Mouse (Mus musculus): ENCODE measurements around the gene Ankrd13d.

Gene Ankrd13d

DNA sequence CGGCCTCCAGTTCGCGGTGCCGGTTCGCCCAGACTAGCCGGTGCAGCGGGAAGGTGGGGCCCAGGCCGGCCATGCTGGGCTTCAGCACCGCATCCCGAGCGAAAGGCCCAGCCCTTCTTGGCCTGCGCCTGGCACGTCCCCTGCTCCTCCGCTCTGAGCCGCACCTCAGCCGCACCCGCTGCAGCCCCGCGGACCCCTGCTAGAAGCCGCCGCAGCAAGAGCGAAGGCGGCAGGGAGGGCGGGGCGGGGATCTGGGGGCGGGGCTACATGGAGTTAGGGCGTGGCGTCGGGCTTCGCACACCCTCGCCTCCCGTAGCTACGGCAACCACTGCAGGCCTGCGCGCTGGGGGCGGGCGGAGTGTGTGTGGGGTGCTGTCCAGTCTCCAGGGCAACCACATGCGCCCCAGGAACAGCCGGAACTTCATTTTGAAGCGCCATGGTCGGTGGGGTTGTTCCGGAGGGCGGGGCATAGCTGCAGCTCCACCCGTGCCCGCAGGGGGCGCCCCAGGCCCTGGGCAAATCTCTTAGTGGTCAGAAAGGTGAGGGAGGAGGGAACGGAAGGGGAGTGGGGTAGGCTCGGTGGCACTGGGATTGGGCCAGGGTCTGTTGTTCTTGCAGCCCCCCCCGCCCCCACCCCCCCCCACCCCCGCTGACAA, at the start of gene Ankrd13d:
Gene Ankrd13d, minus strand, starts transcription at position 240 of the 656 bp plus-strand sequence.
- peak; percentile 63 for DNase-seq (ENCODE audit: low read depth)

- peak; percentile 51 for DNase-seq (ENCODE audit: low read depth)
Measured at GRCm38 (mm10) chr19:4332653-4333052, 49.7 kb upstream of the Ankrd13d start.

DNA sequence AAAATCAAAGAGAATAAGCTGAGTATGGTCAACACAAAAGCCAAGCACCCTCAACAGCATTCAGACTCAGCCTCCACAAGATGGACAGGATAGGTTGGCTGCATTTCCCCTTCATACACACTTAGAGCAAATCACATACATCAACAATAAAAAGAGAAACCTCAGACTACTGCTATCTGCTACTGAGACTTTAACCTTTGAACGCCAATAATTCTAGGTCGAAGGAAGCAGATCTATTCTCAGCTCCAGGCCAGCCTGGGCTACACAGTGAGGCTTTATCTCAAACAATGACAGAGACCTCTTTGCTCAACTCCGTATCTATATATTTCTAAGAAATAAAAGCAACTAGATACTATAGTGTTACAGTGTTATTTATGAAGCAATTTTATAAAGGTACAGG, 48.3 kb upstream of the Ankrd13d start:
- no peak for DNase-seq (ENCODE audit: low read depth)

GRCm38 (mm10) chr19:4330603-4331002, 47.7 kb upstream of the Ankrd13d start:
- no peak for DNase-seq (ENCODE audit: low read depth)

DNA sequence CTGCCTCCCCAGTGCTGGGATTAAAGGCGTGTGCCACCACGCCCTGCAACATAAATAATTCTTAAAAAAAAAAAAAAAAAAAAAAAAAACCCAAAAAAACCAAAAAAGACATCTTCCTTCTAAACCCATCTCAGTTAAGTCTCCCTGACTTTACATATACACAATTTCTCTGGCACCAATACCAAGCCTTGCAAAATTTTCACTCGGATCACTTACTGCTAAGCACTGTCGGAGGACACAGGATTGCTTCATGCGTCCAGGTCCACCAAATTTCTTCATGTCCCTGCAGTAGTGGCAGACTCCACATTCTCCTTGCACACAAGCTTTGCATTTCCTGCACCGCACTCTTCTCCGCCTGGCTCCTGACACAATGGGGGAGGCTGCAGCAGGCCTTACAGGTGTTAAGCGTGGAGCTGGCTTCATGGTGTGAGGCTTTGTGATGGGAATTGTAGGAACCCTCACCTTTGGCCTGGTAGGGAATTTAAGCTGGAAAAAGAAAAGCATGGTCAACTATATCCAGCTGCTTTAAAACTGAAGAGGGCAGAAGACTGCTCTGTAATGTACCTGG, 45.9 kb upstream of the Ankrd13d start:
- no peak for DNase-seq (ENCODE audit: low read depth)

GRCm38 (mm10) chr19:4326881-4327280, 43.9 kb upstream of the Ankrd13d start:
- no peak for DNase-seq (ENCODE audit: low read depth)

GRCm38 (mm10) chr19:4326106-4326505, 43.2 kb upstream of the Ankrd13d start:
- DNase-seq (ENCODE audit: low read depth): no peak

DNA sequence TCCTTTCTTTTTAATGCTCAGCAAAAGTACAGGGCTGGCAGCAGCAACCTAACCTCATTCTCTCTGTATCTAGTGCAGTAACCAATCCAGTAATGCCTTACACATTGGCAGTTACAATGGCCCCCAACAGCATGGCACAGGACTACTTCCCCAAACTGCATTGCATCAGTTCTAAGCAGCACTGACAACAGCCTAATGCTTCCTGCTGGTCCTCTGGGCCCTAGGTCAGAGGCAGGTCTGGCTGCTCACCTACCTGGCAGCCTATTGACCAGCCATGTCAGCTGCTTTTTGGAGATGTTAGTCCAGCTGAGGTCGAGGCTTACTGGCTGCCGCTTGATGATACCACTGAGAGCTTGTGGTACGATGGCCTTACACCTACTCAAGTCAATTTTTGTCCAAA, 39.2 kb upstream of the Ankrd13d start:
- no peak for DNase-seq (ENCODE audit: low read depth)

DNA sequence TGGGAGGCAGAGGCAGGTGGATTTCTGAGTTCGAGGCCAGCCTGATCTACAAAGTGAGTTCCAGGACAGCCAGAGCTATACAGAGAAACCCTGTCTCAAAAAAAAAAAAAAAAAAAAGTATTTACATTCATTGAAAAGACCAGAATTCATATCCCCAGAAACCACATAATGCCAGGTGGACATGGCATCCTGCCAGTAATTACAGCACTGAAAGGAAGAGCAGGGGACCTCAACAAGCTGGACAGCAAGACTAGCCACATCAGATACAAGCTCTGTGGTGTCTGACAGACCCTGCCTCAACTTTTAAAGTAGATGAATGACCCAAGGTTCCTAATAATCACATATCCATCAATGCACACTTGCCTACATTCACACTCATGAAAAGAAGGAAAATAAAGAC, 38.7 kb upstream of the Ankrd13d start:
- DNase-seq (ENCODE audit: low read depth): no peak

- no peak for DNase-seq (ENCODE audit: low read depth)
Measured at GRCm38 (mm10) chr19:4319272-4319671, 36.3 kb upstream of the Ankrd13d start.

DNA sequence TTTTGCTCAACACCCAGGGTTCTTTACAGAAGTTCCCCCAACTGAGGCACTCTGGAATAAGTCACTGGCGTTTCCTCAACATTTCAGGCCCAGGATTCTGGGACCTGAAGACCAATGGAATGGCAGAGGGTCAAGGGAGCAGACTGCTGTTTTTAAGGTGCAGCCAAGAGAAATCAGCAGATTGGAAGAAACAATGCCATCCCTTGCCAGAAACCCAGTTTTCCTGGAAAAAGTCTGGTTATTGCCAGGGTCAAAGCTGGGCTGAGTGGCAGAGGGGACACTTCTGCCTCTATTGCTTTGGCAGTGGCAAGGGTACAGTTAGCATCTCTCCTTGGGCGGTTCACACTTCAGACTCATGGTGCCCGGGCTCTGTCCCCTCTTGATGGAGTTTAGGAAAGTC, 34.2 kb upstream of the Ankrd13d start:
- DNase-seq (ENCODE audit: low read depth): no peak

DNA sequence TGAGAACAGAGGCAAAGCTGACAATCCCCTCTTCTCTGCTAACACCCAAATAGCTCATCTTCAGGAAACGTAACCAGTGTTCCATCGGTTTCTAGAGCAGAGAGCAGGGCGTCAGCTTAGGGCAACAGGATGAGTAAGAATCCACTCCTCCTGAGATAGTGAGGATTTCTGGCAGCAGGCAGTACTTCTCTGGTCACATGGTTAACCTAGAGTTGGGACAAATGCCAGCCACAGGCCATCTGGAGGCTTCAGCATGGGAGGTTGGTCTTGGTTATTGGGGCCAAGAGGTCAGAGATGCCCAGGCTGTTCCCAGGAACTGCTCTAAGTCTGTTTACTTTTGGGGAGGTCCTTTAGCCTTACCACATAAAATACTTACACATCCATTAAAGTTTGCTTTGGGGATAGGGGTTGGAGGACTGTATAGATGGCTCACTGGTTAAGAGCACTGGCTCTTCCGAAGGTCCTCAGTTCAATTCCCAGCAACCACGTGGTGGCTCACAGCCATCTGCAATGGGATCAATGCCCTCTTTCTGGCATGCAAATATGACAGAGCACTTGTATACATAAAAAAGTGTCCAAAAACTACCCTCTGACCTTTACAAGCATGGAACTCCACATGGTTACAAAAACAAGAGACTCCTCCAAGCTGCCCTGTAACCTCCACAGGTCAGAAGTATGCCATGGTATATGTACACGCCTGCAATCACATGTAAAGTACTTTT, 32.4 kb upstream of the Ankrd13d start:
- DNase-seq (ENCODE audit: low read depth): no peak

GRCm38 (mm10) chr19:4309776-4310185, 26.8 kb upstream of the Ankrd13d start:
- DNase-seq (ENCODE audit: low read depth): peak; percentile 56

DNA sequence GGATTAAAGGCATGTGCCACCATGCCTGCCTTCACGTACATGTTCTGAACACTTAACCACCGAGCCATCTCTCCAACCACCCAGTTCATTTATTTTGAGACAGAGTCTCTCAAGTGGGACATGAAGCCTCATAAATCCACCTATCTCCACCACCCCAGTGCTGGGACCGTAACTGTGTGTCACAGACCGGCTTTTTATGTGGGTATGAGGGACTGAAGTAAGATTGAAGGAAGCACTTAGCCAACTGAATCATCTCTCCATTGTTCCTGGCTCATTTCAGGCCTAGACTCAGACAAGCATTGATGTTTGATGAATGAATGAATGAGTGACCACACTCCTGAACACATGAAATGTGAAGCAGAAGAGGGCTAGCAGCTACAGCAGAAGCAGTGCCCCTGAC, 26.4 kb upstream of the Ankrd13d start:
- DNase-seq (ENCODE audit: low read depth): no peak

DNA sequence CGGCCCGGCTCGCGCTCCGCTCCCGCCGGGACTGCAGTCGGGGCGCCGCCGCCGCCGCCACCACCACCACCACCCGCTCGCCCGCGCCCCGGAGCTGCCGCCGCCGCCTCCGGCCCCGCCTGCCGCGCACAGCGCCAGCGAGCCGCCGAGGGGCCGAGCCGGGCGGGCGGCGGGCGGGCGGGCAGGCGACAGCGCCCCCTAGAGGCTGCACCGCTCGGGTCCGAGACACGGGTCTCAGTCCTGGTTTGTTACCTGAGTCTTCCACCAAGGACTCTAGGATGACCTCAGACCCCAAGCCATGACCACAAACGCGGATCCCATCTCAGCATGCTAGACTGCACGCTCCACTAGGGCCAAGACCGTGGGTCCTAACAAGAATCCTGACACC, 23.2 kb upstream of the Ankrd13d start, which contains the start of gene Grk2:
Gene Grk2, minus strand, starts transcription at position 33 of the 388 bp plus-strand sequence.
- no peak for DNase-seq (ENCODE audit: low read depth)

GRCm38 (mm10) chr19:4305491-4306189, 22.7 kb upstream of the Ankrd13d start:
- DNase-seq (ENCODE audit: low read depth): no peak

- no peak for DNase-seq (ENCODE audit: low read depth)
Measured at GRCm38 (mm10) chr19:4304871-4305321, 22.0 kb upstream of the Ankrd13d start.

GRCm38 (mm10) chr19:4304251-4304821, 21.4 kb upstream of the Ankrd13d start:
- no peak for DNase-seq (ENCODE audit: low read depth)

GRCm38 (mm10) chr19:4303640-4303995, 20.7 kb upstream of the Ankrd13d start:
- no peak for DNase-seq (ENCODE audit: low read depth)

- DNase-seq (ENCODE audit: low read depth): no peak
Measured at GRCm38 (mm10) chr19:4302936-4303639, 20.2 kb upstream of the Ankrd13d start.

Data from c-Kit-positive CD71-positive TER-119-negative erythroid progenitor cells, embryonic 14.5 days (primary cell).